Mouse (Mus musculus) megakaryocyte, embryonic 14.5 days (primary cell): ENCODE measurements around the gene Pnldc1. TPM values are rescaled to one million over a fixed set of nuclear protein-coding genes. Genes with fewer than 3 reads are reported as not detected.
A peak's percentile ranks its signal among the peaks of the same experiment; 100 is the strongest.
"Not testable (repeated sequence)": the region's sequence is repeated elsewhere in the genome, so short reads cannot be mapped to it uniquely, and the experiment has no call there.

Source experiments
- H3K27me3 ChIP-seq: replicated peaks from 2 replicates; pipeline ENCODE3; 2012; ENCODE audit warnings: inconsistent platforms
- H3K36me3 ChIP-seq: replicated peaks from 2 replicates; pipeline ENCODE3; 2012; ENCODE audit warnings: low read length, inconsistent platforms, mixed read lengths
- H3K4me1 ChIP-seq: 2 replicates; pipeline ENCODE4 v1.6.1; 2012; ENCODE audit warnings: inconsistent platforms
- H3K4me3 ChIP-seq: replicated peaks from 2 replicates; pipeline ENCODE3; 2012; ENCODE audit warnings: moderate library complexity, mild to moderate bottlenecking, inconsistent platforms
- H3K9me3 ChIP-seq: 2 replicates; pipeline ENCODE4 v1.6.1; 2012; ENCODE audit warnings: inconsistent platforms
- FLI1 ChIP-seq: IDR thresholded peaks from 2 replicates; pipeline ENCODE4 v1.6.1; 2012; ENCODE audit warnings: low read length, inconsistent platforms, mixed read lengths
- GATA1 ChIP-seq: IDR thresholded peaks from 3 replicates; pipeline ENCODE4 v1.6.1; 2012; ENCODE audit warnings: mixed read lengths, low read length, inconsistent platforms, borderline replicate concordance
- polyA plus RNA-seq: library from polyadenylated mRNA; stranded (reverse); fragments of >175 nt; gene quantifications from 2 replicates; pipeline ENCODE4 v1.2.3, GENCODE M21; 2012; ENCODE audit warnings: low replicate concordance; ENCODE audit not compliant: insufficient read depth

Pnldc1 gene
- polyA plus RNA-seq = not detected in 2 replicates

GRCm38 (mm10) chr17:12909361-12910280 is at the start of gene Pnldc1:
TSS of gene Pnldc1 (minus strand) at chr17:12910230.
- Histone ChIP-seq H3K9me3 (no peaks in the 10 kb centered on the region), H3K4me1 (peaks cover 14% of the 10 kb centered on the region; the same call in 1 of the 2 replicates), H3K36me3 (peaks cover 81% of the 10 kb centered on the region), H3K4me3 (no peak within 1 kb of the TSS), H3K27me3 (no peaks in the 10 kb centered on the region)
- no peak for TF ChIP-seq FLI1
- no peak for TF ChIP-seq GATA1

GRCm38 (mm10) chr17:12959377-12959776 is 49.3 kb upstream of the Pnldc1 start:
- H3K9me3 ChIP-seq, H3K4me3 ChIP-seq, H3K27me3 ChIP-seq: not testable (repeated sequence)
- Histone ChIP-seq H3K36me3 (peaks cover 26% of the 10 kb centered on the region), H3K4me1 (peaks cover 52% of the 10 kb centered on the region)

- TF ChIP-seq FLI1 = no peak
- no peak for TF ChIP-seq GATA1
- Histone ChIP-seq H3K9me3 (no peaks in the 10 kb centered on the region), H3K27me3 (no peaks in the 10 kb centered on the region), H3K4me1 (peaks cover 33% of the 10 kb centered on the region), H3K36me3 (peaks cover 45% of the 10 kb centered on the region), H3K4me3 (no peak overlapping the region)
Observed at GRCm38 (mm10) chr17:12956664-12957063, 46.6 kb upstream of the Pnldc1 start.

GRCm38 (mm10) chr17:12949669-12950068 is 39.6 kb upstream of the Pnldc1 start:
- Histone ChIP-seq H3K27me3 (no peaks in the 10 kb centered on the region), H3K4me3 (no peak overlapping the region), H3K36me3 (peaks cover 75% of the 10 kb centered on the region), H3K4me1 (0 out of 2 replicates have a peak, but pooled peaks cover 3% of the 10 kb centered on the region), H3K9me3 (no peaks in the 10 kb centered on the region)
- no peak for TF ChIP-seq GATA1
- TF ChIP-seq FLI1 = no peak

GRCm38 (mm10) chr17:12942459-12943162 is 32.6 kb upstream of the Pnldc1 start:
- TF ChIP-seq GATA1 (no peak), FLI1 (no peak)
- no peak overlapping the region for H3K4me3 ChIP-seq
- no peaks in the 10 kb centered on the region for H3K9me3 ChIP-seq
- peaks cover 49% of the 10 kb centered on the region for H3K36me3 ChIP-seq
- no peaks in the 10 kb centered on the region for H3K27me3 ChIP-seq
- peaks cover 29% of the 10 kb centered on the region for H3K4me1 ChIP-seq

- no peak overlapping the region for H3K4me3 ChIP-seq
- H3K27me3 ChIP-seq = no peaks in the 10 kb centered on the region
- peaks cover 43% of the 10 kb centered on the region for H3K36me3 ChIP-seq
- peaks cover 32% of the 10 kb centered on the region for H3K4me1 ChIP-seq
- H3K9me3 ChIP-seq = no peaks in the 10 kb centered on the region
- no peak for TF ChIP-seq GATA1
- TF ChIP-seq FLI1 = no peak
Observed at GRCm38 (mm10) chr17:12941543-12942260, 31.7 kb upstream of the Pnldc1 start.

GRCm38 (mm10) chr17:12940151-12940805 is 30.2 kb upstream of the Pnldc1 start, which contains the start of gene Acat3:
TSS of gene Acat3 (minus strand) at chr17:12940600.
- H3K36me3 ChIP-seq = peaks cover 31% of the 10 kb centered on the region
- TF ChIP-seq GATA1 (no peak), FLI1 (no peak)
- no peaks in the 10 kb centered on the region for H3K27me3 ChIP-seq
- peak within 1 kb of the TSS; percentile 90 for H3K4me3 ChIP-seq
- no peaks in the 10 kb centered on the region for H3K9me3 ChIP-seq
- peaks cover 44% of the 10 kb centered on the region for H3K4me1 ChIP-seq

- not testable (repeated sequence) for H3K27me3 ChIP-seq
Observed at GRCm38 (mm10) chr17:12939377-12940148, 29.5 kb upstream of the Pnldc1 start.

GRCm38 (mm10) chr17:12938077-12938476 is 28.0 kb upstream of the Pnldc1 start:
- peaks cover 11% of the 10 kb centered on the region for H3K36me3 ChIP-seq
- H3K9me3 ChIP-seq = no peaks in the 10 kb centered on the region
- peaks cover 47% of the 10 kb centered on the region for H3K4me1 ChIP-seq
- no peaks in the 10 kb centered on the region for H3K27me3 ChIP-seq
- no peak for TF ChIP-seq FLI1
- TF ChIP-seq GATA1 = no peak
- H3K4me3 ChIP-seq = no peak overlapping the region

More at GRCm38 (mm10) chr17:12939377-12940148, 29.5 kb upstream of the Pnldc1 start:
- Histone ChIP-seq H3K4me3 (peak overlapping the region; percentile 90), H3K4me1 (peaks cover 47% of the 10 kb centered on the region), H3K36me3 (peaks cover 23% of the 10 kb centered on the region)
- not testable (repeated sequence) for H3K9me3 ChIP-seq
